Mouse (Mus musculus) MEL (cell line): ENCODE results near the gene Lrp10. TPM values are rescaled to one million over a fixed set of nuclear protein-coding genes. Genes with fewer than 3 reads are reported as not detected.

Source experiments
- DNase-seq: peaks from one replicate; pipeline ENCODE4 v3.0.0; 2011; ENCODE audit warnings: low read depth, low spot score
- H3K27ac ChIP-seq: 2 replicates; pipeline ENCODE4 v1.5.1; 2012; ENCODE audit warnings: low read depth, mild to moderate bottlenecking, control low read depth, low read length, moderate library complexity; ENCODE audit not compliant: control insufficient read depth
- H3K27me3 ChIP-seq, 2 experiments: fragments of 150-350 bp in 1 of 2; sonication (generic) in 1 of 2; 2 replicates each; pipeline ENCODE4 v1.6.1; 2012; ENCODE audit warnings: low read length in 2 of 2, mild to moderate bottlenecking in 2 of 2, improper control_type of control experiment in 1 of 2, moderate library complexity in 1 of 2; ENCODE audit not compliant: insufficient read depth in 2 of 2, control insufficient read depth in 1 of 2
- H3K36me3 ChIP-seq, 2 experiments: 2 replicates each; pipeline ENCODE4 v1.6.1; 2012 to 2014; ENCODE audit warnings: low read length in 2 of 2, improper control_type of control experiment in 1 of 2, inconsistent platforms in 1 of 2, mild to moderate bottlenecking in 1 of 2; ENCODE audit not compliant: insufficient read depth in 2 of 2, control insufficient read depth in 1 of 2
- H3K4me1 ChIP-seq, 2 experiments: fragments of 150-350 bp in 1 of 2; sonication (generic) in 1 of 2; 2 replicates each; pipeline ENCODE4 v1.6.1; 2012; ENCODE audit warnings: low read length in 2 of 2, improper control_type of control experiment in 1 of 2, mild to moderate bottlenecking in 1 of 2; ENCODE audit not compliant: insufficient read depth in 2 of 2, control insufficient read depth in 1 of 2
- H3K4me3 ChIP-seq, 2 experiments: fragments of 150-350 bp in 1 of 2; sonication (generic) in 1 of 2; 2 replicates each; pipeline ENCODE4 v1.5.1; 2012; ENCODE audit warnings: low read depth in 2 of 2, low read length in 2 of 2, mild to moderate bottlenecking in 2 of 2, moderate library complexity in 2 of 2, control low read depth in 1 of 2, improper control_type of control experiment in 1 of 2; ENCODE audit not compliant: control insufficient read depth in 1 of 2, insufficient read depth in 1 of 2
- H3K79me2 ChIP-seq: 2 replicates; pipeline ENCODE4 v1.6.1; 2012; ENCODE audit warnings: mild to moderate bottlenecking, low read length, moderate library complexity; ENCODE audit not compliant: control insufficient read depth, poor library complexity, insufficient read depth
- H3K9ac ChIP-seq: 2 replicates; pipeline ENCODE4 v1.6.1; 2012; ENCODE audit warnings: low read depth, mild to moderate bottlenecking, control low read depth, low read length, moderate library complexity; ENCODE audit not compliant: control insufficient read depth, poor library complexity, severe bottlenecking
- H3K9me3 ChIP-seq: fragments of 150-350 bp; sonication (generic); replicated peaks from 2 replicates; pipeline ENCODE4 v1.6.1; 2012; ENCODE audit warnings: mild to moderate bottlenecking, low read length, improper control_type of control experiment, moderate library complexity; ENCODE audit not compliant: insufficient read depth
- CHD2 ChIP-seq: IDR thresholded peaks from 2 replicates; pipeline ENCODE4 v1.6.1; 2011; ENCODE audit warnings: low read length, improper control_type of control experiment
- CTCF ChIP-seq, 3 experiments: IDR thresholded peaks in 2 of 3; conservative IDR thresholded peaks in 1 of 3; 2 replicates each; pipeline ENCODE4 v1.5.1; 2011 to 2012; ENCODE audit warnings: low read length in 3 of 3, low read depth in 2 of 3, mild to moderate bottlenecking in 2 of 3, improper control_type of control experiment in 1 of 3, inconsistent platforms in 1 of 3, mixed read lengths in 1 of 3, moderate library complexity in 1 of 3; ENCODE audit not compliant: control insufficient read depth in 1 of 3, insufficient read depth in 1 of 3, poor library complexity in 1 of 3, severe bottlenecking in 1 of 3
- ELF1 ChIP-seq: IDR thresholded peaks from 2 replicates; pipeline ENCODE4 v1.6.1; 2014; ENCODE audit warnings: low read depth, mild to moderate bottlenecking, inconsistent platforms, low read length, improper control_type of control experiment, moderate library complexity
- EP300 ChIP-seq, 2 experiments: IDR thresholded peaks; 2 replicates each; pipeline ENCODE4 v1.6.1; 2011; ENCODE audit warnings: improper control_type of control experiment in 2 of 2, low read length in 2 of 2, low read depth in 1 of 2, mild to moderate bottlenecking in 1 of 2
- GABPA ChIP-seq: IDR thresholded peaks from 2 replicates; pipeline ENCODE4 v1.6.1; 2012; ENCODE audit warnings: low read depth, mild to moderate bottlenecking, inconsistent platforms, low read length, improper control_type of control experiment, moderate library complexity
- GATA1 ChIP-seq: IDR thresholded peaks from 2 replicates; pipeline ENCODE4 v1.6.1; 2011; ENCODE audit warnings: low read depth, low read length, improper control_type of control experiment
- JUND ChIP-seq: IDR thresholded peaks from 2 replicates; pipeline ENCODE4 v1.6.1; 2011; ENCODE audit warnings: low read depth, mild to moderate bottlenecking, improper control_type of control experiment, low read length
- KAT2A ChIP-seq: conservative IDR thresholded peaks from 2 replicates; pipeline ENCODE4 v1.6.1; 2012; ENCODE audit warnings: low read depth, low read length, improper control_type of control experiment, inconsistent platforms
- MAFK ChIP-seq: IDR thresholded peaks from 2 replicates; pipeline ENCODE4 v1.6.1; 2011; ENCODE audit warnings: low read depth, mild to moderate bottlenecking, low read length, improper control_type of control experiment, borderline replicate concordance
- MYB ChIP-seq: IDR thresholded peaks from 2 replicates; pipeline ENCODE4 v1.6.1; 2011; ENCODE audit warnings: mild to moderate bottlenecking, low read depth, low read length, improper control_type of control experiment
- MYC ChIP-seq: IDR thresholded peaks from 2 replicates; pipeline ENCODE4 v1.6.1; 2011; ENCODE audit warnings: low read depth, mild to moderate bottlenecking, low read length, improper control_type of control experiment, moderate library complexity
- POLR2AphosphoS2 ChIP-seq: IDR thresholded peaks from 2 replicates; pipeline ENCODE4 v1.6.1; 2011; ENCODE audit warnings: low read length, improper control_type of control experiment
- POLR2AphosphoS5 ChIP-seq: IDR thresholded peaks from 2 replicates; pipeline ENCODE4 v1.6.1; 2012; ENCODE audit warnings: low read depth, borderline replicate concordance, mild to moderate bottlenecking, inconsistent platforms, low read length, moderate library complexity, mixed read lengths
- TAL1 ChIP-seq: IDR thresholded peaks from 2 replicates; pipeline ENCODE4 v1.6.1; 2012; ENCODE audit warnings: mild to moderate bottlenecking, inconsistent platforms, low read length, moderate library complexity, mixed read lengths
- TBP ChIP-seq: IDR thresholded peaks from 2 replicates; pipeline ENCODE4 v1.8.0; 2011; ENCODE audit warnings: low read depth, low read length, improper control_type of control experiment
- TCF12 ChIP-seq: IDR thresholded peaks from 2 replicates; pipeline ENCODE4 v1.6.1; 2014; ENCODE audit warnings: low read depth, mild to moderate bottlenecking, inconsistent platforms, low read length, improper control_type of control experiment, moderate library complexity
- UBTF ChIP-seq: IDR thresholded peaks from 2 replicates; pipeline ENCODE4 v1.6.1; 2012; ENCODE audit warnings: low read depth, mild to moderate bottlenecking, inconsistent platforms, low read length, improper control_type of control experiment, moderate library complexity, borderline replicate concordance; ENCODE audit not compliant: insufficient read depth
- USF2 ChIP-seq, 2 experiments: IDR thresholded peaks; 2 replicates each; pipeline ENCODE4 v1.6.1; 2011 to 2012; ENCODE audit warnings: improper control_type of control experiment in 2 of 2, low read length in 2 of 2, borderline replicate concordance in 1 of 2, inconsistent platforms in 1 of 2, low read depth in 1 of 2, mild to moderate bottlenecking in 1 of 2; ENCODE audit not compliant: insufficient read depth in 1 of 2
- polyA plus RNA-seq, 2 experiments: library from polyadenylated mRNA; stranded (reverse) in 1 of 2; unstranded in 1 of 2; fragments of >175 nt in 1 of 2; fragments of >200 nt in 1 of 2; gene quantifications; 2 replicates each; pipeline versions ENCODE4 v1.2.1 to v1.2.4; 2012; ENCODE audit warnings: low replicate concordance in 2 of 2, low read depth in 1 of 2; ENCODE audit not compliant: insufficient read length in 2 of 2, insufficient read depth in 1 of 2, missing spikeins in 1 of 2
- total RNA-seq: library from RNA; depleted of rRNA; stranded (reverse); fragments of 300-350 nt; gene quantifications from 2 replicates; pipeline ENCODE4 v1.2.3, GENCODE M21; 2012

The Lrp10 gene
- total and polyA plus RNA-seq, 3 experiments = 53.6 to 110 TPM; not detected in 1

- H3K9ac ChIP-seq = no peak overlapping the region
- H3K9me3 ChIP-seq = no peaks in the 10 kb centered on the region
- no peaks in the 10 kb centered on the region for H3K36me3 ChIP-seq
- H3K4me3 ChIP-seq = no peak overlapping the region
- H3K79me2 ChIP-seq = no peaks in the 10 kb centered on the region
- no peak for DNase-seq
- no peaks in the 10 kb centered on the region for H3K27me3 ChIP-seq
- TF ChIP-seq MAFK (no peak), JUND (no peak), POLR2AphosphoS5 (no peak), KAT2A (no peak), CTCF (IDR thresholded peaks at IDR 0.05 in 2 of 3, conservative IDR thresholded peaks at IDR 0.05 in 1 of 3; ENCODE audit: control insufficient read depth in 1 of 3, insufficient read depth in 1 of 3, low read depth in 2 of 3, low read length in 3 of 3, poor library complexity in 1 of 3, severe bottlenecking in 1 of 3) (no peak), ELF1 (no peak), GABPA (no peak), TBP (no peak), POLR2AphosphoS2 (no peak), CHD2 (no peak), MYC (no peak), EP300 (IDR thresholded peaks at IDR 0.05; ENCODE audit: low read depth in 1 of 2, low read length in 2 of 2) (no peak), USF2 (IDR thresholded peaks at IDR 0.05; ENCODE audit: borderline replicate concordance in 1 of 2, insufficient read depth in 1 of 2, low read depth in 1 of 2, low read length in 2 of 2) (no peak), MYB (no peak), UBTF (no peak)
- H3K27ac ChIP-seq = no peak overlapping the region
- 0 out of 4 replicates have a peak, but pooled peaks cover 0 to 2% of the 10 kb centered on the region in 2 experiments for H3K4me1 ChIP-seq
Observed at GRCm38 (mm10) chr14:54499330-54499729, 35.4 kb downstream of the Lrp10 start.

GRCm38 (mm10) chr14:54501365-54501764 lies 37.4 kb downstream of the Lrp10 start:
- 0 out of 4 replicates have a peak, but pooled peaks cover 0 to 2% of the 10 kb centered on the region in 2 experiments for H3K4me1 ChIP-seq
- DNase-seq = no peak
- H3K27me3 ChIP-seq = no peaks in the 10 kb centered on the region
- H3K27ac ChIP-seq = no peak overlapping the region
- H3K9ac ChIP-seq = no peak overlapping the region
- no peaks in the 10 kb centered on the region for H3K79me2 ChIP-seq
- H3K4me3 ChIP-seq = no peak overlapping the region
- no peaks in the 10 kb centered on the region for H3K36me3 ChIP-seq
- no peaks in the 10 kb centered on the region for H3K9me3 ChIP-seq
- no peak for TF ChIP-seq MAFK
- peak; percentile 42 for TF ChIP-seq GATA1
- peak; percentile 47 for TF ChIP-seq TAL1
- peak; percentile 35; the same call in 1 of the 2 replicates for TF ChIP-seq TCF12
- TF ChIP-seq ELF1 = no peak
- peak; percentile 46 to 54; a peak in 3 of 4 replicates for TF ChIP-seq EP300 (IDR thresholded peaks at IDR 0.05; ENCODE audit: low read depth in 1 of 2, low read length in 2 of 2)
- TF ChIP-seq JUND = no peak
